Mouse (Mus musculus): ENCODE data around the gene H2al1a.

The H2al1a gene

GRCm38 (mm10) chrX:11345762-11346161 is 46.7 kb downstream of the H2al1a start:
- DNase-seq (ENCODE audit: low spot score), result no peak

- no peak for DNase-seq (ENCODE audit: low spot score)
Measured at GRCm38 (mm10) chrX:11346756-11347155, 47.7 kb downstream of the H2al1a start.

Measured in layer of hippocampus, adult 9-10 months (tissue).